Mouse (Mus musculus) layer of hippocampus, adult 8-10 months (tissue): ENCODE measurements at regions not wholly inside any gene's neighbourhood (a gene's known extent, or its start where the extent isn't known, plus 50 kb on each side); places are given as distances from the start of the nearest gene placed in this dataset.

Source experiments
- DNase-seq, 2 experiments: peaks; one replicate each; pipeline ENCODE4 v3.0.0; 2022; ENCODE audit warnings: low spot score in 2 of 2

GRCm38 (mm10) chr10:44733641-44734040 lies 205.3 kb upstream of the Prdm1 start:
- DNase-seq: no peak

- no peak for DNase-seq
Measured at GRCm38 (mm10) chr10:44730721-44731120, 202.4 kb upstream of the Prdm1 start.

- no peak for DNase-seq
Measured at GRCm38 (mm10) chr10:44728963-44729362, 200.7 kb upstream of the Prdm1 start.

- DNase-seq: no peak
Measured at GRCm38 (mm10) chr10:44724575-44724974, 196.3 kb upstream of the Prdm1 start.

- DNase-seq: no peak
Measured at GRCm38 (mm10) chr10:44723845-44724244, 195.5 kb upstream of the Prdm1 start.

- no peak for DNase-seq
Measured at GRCm38 (mm10) chr10:44723321-44723720, 195.0 kb upstream of the Prdm1 start.

GRCm38 (mm10) chr10:44721670-44722069 lies 193.4 kb upstream of the Prdm1 start:
- DNase-seq: no peak

GRCm38 (mm10) chr10:44716612-44717011 lies 188.3 kb upstream of the Prdm1 start:
- DNase-seq: no peak

GRCm38 (mm10) chr10:44715902-44716301 lies 187.6 kb upstream of the Prdm1 start:
- no peak for DNase-seq

- DNase-seq: no peak
Measured at GRCm38 (mm10) chr10:44708830-44709229, 180.5 kb upstream of the Prdm1 start.

- no peak for DNase-seq
Measured at GRCm38 (mm10) chr10:44704143-44704542, 175.8 kb upstream of the Prdm1 start.

GRCm38 (mm10) chr10:44702108-44702507 lies 173.8 kb upstream of the Prdm1 start:
- DNase-seq: no peak

- DNase-seq: no peak
Measured at GRCm38 (mm10) chr10:44699988-44700537, 171.8 kb upstream of the Prdm1 start.

- DNase-seq: no peak
Measured at GRCm38 (mm10) chr10:44697966-44698365, 169.7 kb upstream of the Prdm1 start.

- no peak for DNase-seq
Measured at GRCm38 (mm10) chr10:44696973-44697372, 168.7 kb upstream of the Prdm1 start.

- no peak for DNase-seq
Measured at GRCm38 (mm10) chr10:44691590-44692327, 163.5 kb upstream of the Prdm1 start.

- no peak for DNase-seq
Measured at GRCm38 (mm10) chr10:44688555-44688954, 160.3 kb upstream of the Prdm1 start.

- DNase-seq: no peak
Measured at GRCm38 (mm10) chr10:44686055-44686454, 157.8 kb upstream of the Prdm1 start.

- DNase-seq: no peak
Measured at GRCm38 (mm10) chr10:44685215-44685614, 156.9 kb upstream of the Prdm1 start.

- no peak for DNase-seq
Measured at GRCm38 (mm10) chr10:44676506-44676905, 148.2 kb upstream of the Prdm1 start.

- DNase-seq: no peak
Measured at GRCm38 (mm10) chr10:44665509-44666144, 137.3 kb upstream of the Prdm1 start.

- no peak for DNase-seq
Measured at GRCm38 (mm10) chr10:44659499-44659898, 131.2 kb upstream of the Prdm1 start.

GRCm38 (mm10) chr10:44653761-44654160 lies 125.5 kb upstream of the Prdm1 start:
- DNase-seq: no peak
